Mouse (Mus musculus): ENCODE results near the gene Rnaseh2a.

Gene Rnaseh2a

DNA sequence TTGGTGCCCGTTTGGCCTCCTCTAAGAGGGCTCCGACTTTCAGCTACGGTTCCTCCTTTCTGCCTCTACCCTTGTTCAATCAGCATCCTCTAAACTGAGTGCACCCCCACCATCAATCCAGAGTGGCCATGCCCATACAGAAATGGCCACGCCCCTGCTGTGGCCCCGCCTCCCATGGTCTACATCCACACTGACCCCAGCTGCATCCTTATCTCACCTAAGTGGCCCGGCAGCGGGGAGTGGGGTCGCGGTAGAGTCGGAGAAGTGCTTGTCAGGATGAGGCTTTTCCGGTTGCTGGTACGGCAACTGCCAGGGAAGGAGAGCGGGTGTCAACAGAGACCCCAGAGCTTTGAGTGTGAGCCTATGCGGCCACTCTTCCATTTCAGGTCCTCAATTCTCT lies 34.1 kb downstream of the Rnaseh2a start:
- DNase-seq (ENCODE audit: extremely low read depth, insufficient read length, low spot score) = no peak

DNA sequence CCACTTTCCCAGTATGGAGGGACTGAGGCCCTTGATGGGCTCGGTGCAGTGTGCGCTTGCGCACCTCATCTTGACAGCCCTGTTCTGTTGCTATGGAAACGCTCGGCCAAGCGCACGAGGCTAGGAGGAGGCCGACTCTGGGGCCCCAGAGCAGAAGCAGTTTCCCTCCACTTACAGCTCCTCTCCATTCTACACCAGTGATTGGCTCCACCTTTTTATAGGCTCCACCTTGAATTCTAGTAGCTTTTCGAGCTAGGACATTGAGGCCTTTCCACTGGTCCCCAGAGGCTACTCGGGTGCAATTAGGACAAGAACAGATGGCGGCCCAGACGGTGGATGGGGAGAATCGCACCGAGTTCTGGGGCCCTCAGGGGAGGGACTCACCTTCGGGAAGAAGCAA lies 34.7 kb downstream of the Rnaseh2a start:
- DNase-seq (ENCODE audit: extremely low read depth, insufficient read length, low spot score) = no peak

DNA sequence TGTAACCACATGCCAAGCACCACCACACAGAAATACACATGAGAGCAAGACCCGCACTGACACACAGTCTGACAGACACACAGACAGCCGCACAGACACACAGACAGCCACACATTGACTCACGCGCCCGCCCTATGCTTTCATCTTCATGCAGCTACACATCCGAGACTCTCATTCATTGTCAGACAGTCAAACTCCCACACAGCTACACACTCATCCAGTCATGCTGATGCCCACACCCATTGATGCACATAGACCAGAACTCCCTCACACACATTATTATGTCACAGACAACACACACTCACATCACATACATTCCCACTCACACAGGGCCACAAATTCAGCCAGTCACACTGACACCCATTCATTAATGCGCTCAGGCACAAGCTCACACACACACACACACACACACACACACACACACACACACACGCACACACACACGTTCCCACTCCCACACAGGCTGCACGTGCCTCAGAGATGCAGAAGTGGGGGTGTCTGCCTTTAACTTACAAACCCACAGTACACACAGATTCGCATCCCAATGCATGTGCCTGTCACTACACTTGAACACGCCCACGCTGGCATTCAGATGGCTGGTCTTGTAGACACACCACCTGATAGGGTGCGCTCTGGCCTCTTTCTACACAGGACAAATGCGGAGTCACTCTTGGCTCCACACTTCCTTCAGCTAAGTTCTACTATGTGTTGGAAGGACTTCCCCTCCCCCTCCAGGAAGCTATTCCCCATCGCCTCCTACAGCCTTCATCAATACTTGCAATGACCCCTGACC lies 35.6 kb downstream of the Rnaseh2a start:
- no peak for DNase-seq (ENCODE audit: extremely low read depth, insufficient read length, low spot score)

DNA sequence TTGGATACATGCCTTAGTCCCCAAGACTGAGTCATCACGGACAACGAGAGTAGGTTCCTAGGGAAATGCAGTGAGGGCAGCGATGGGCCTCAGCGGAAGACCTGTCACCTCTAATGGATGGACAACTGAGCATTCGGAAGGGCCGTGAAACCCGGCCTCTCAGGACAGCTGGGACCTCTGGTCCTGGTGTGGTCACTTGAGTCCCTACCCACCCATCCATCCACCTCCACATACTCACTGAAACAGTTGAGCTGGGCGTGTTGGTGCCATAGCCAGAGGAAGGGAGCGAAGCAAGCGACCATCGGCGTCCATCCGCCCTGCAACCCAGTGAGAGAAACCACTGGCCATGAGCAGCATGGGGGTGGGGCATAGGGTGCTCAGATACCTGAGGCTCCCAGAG lies 39.0 kb downstream of the Rnaseh2a start:
- DNase-seq (ENCODE audit: extremely low read depth, insufficient read length, low spot score) = no peak

DNA sequence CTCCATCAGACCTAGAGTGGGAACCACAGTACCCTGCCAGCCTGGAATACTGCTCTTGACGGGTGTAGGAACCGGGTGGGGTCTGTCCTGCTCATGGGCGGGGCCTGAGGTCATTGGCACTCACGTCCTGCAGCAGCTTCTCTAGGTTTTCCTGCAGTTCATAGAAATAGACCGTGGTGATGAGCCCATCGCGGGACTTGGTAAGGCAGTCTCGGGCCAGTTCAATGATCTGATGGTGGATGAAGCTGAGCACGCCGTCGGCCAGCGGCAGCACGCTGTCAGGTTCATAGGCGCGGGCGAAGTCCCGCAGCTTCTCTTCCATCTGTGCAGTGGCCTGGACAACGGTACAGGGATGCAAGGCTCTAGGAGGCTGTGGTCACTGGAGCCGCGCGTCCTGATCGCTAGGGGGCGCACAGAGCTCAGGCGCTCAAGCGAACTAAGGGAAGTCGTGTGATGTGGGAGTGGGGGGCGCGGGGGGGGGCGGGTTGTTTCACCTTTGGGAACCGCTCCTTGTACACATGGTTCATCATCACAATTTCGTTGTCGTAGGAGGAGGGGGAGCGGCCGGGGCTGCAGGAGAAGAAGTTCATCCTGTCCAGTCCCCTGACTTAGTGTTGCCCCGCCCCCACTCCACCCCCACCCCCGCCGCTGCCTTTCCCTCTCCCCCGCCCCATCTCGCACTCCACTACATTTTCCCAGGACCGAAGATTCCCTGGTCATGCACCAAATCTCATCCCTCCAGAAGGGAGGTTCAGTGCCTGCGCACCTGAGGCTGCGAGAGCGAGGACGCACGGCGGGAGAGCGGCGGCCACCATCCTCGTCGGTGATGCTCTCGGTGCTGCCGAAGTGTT lies 40.9 kb downstream of the Rnaseh2a start:
- DNase-seq (ENCODE audit: extremely low read depth, insufficient read length, low spot score) = peak; percentile 56

DNA sequence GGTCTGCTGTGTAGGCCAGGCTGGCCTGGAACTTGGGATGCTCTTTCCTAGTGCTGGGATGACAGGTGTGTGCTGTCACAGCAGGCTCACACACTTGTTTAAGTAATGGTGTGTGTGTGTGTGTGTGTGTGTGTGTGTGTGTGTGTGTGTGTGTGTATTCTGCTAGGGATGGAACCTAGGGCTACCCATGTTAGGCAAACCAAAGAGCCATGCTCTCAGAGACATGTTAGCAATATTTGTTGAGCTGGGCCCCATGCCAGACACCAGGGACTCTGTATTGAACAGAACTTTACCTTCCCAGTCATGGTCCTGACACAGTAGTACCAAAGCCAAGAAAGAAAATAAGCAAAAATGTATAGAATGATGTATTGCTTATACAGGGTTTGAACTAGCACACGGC lies 42.1 kb downstream of the Rnaseh2a start:
- no peak for DNase-seq (ENCODE audit: extremely low read depth, insufficient read length, low spot score)

DNA sequence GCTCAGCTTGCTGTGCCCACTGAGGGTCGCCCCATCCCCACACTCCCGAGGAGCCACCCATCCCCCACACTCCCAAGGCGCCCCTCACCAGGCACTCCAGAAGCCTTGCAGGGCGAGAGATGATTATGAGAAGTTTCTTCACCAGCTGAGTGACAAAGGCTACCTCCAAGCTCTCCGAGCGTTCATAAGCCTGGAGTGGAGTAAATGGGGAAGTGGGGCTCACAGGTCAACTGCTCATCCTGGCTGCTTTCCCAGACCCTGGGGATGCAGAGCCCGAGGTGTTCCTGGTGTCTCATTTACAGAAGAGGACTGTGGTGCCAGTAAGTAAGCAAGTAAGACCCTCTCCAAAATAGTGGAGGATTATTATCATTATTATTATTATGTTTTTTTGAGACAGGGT lies 44.0 kb downstream of the Rnaseh2a start:
- DNase-seq (ENCODE audit: extremely low read depth, insufficient read length, low spot score) = no peak

DNA sequence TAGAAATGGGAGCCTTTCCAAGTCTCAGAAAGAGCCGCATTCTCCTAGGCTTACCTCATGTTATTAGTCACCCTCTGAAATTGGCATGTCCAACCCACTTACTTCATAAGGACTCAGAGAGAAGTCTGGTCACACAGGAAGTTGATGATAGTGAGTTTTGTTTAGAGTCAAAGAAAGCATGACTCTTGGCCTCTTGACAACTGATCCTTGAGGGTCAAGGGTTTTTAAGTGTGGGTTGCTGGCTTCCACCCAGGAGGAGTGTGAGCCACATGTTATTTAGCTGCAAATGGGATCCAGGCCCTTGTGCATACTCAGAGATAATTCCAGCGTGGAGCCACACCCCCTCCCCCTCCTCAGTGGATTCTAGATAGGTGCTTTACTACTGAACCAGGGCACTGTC lies 48.0 kb downstream of the Rnaseh2a start:
- no peak for DNase-seq (ENCODE audit: extremely low read depth, insufficient read length, low spot score)

DNA sequence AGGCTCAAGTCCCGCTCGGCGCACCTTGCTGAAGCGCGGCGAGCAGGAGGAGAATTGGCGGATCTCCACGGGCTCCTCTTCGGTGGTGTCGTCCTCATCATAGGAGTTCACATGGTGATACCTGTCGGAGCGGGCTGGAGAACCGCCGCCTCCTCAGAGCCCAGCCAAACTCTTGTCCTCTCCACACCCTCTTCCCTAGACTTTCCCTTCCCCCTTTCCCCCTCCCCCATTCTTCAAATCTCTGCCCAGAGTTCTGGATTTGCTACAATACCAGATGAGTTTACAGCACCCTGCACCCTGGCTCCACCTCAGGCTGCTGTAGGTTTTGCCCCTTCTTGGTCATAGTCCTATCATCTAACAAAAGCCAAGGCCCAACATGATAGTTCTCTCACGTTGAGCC lies 50.9 kb downstream of the Rnaseh2a start:
- DNase-seq (ENCODE audit: extremely low read depth, insufficient read length, low spot score) = no peak

DNA sequence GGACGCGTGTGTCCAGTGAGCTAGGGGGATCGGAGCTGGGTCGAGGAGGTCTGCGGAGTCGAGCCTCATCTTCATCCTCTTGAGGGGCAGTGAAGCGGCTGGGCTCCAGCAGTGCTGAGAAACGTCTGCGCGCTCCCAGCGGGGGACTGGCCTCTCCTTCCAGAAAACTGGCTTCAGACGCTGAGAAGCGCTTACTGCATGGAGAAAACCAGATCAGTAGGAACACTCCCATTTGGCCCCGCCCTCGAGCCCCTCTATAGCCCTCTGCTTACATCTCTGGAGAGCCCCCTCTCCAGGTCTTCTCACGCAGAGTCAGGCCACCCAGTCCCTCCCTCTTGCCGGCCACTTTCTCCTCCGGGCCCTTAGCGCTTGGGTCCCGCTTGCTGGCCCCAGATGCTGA lies 51.8 kb downstream of the Rnaseh2a start:
- DNase-seq (ENCODE audit: extremely low read depth, insufficient read length, low spot score) = no peak

DNA sequence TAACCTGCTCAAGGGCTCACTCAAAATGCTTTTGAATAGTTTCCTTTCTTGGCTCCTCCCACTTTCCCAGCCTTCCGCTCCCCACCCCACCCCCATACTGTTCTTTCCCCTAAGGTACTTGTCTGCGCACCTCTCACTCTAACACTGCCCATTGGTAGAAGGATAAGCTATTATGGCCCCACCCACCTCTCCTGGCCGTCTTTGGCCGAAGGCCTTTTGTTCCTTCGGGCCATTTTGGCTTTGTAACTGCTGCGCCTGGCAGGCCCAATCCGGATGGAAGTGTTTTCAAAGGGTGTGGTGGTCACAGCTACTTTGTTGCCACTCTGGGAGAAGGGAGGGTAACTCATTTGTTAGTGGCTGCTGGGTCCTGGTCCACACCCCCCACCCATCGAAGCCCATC lies 54.3 kb downstream of the Rnaseh2a start:
- DNase-seq (ENCODE audit: extremely low read depth, insufficient read length, low spot score) = no peak

DNA sequence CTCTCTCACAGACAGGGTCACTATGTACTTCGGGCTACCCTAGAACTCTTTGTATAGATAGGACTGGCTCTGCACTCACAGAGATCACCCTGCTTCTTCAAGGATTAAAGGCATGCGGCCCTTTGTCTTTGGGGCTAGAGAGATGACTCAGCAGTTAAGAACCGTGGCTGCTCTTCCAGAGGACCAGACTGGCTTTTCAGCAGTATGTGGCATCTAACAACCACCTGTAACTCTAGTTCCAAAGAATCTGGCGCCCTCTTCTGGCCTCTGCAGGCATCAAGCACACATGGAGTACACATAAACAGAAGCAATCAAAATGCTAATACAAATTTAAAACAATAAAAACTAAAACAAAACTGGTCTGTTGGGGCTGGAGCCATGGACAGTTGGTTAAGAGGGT lies 55.6 kb downstream of the Rnaseh2a start:
- no peak for DNase-seq (ENCODE audit: extremely low read depth, insufficient read length, low spot score)

DNA sequence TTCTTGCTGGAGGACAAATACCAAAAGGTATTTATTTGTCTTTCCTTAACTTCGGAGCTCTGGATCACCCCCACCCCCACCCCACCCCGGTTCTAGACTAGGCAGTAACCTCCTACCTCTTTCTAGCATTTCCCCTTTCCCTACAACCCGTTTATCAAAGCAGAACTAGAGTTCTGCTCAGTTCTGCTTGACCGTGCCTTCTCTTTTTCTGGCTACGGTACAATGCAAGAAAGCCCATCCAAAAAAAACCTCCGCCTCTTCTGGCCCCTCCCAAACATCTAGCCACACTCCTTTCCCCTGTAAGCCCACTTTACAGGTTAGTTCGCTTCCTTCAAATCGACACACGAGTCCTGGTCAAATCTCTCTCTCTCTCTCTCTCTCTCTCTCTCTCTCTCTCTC lies 56.1 kb downstream of the Rnaseh2a start:
- DNase-seq (ENCODE audit: extremely low read depth, insufficient read length, low spot score) = no peak

DNA sequence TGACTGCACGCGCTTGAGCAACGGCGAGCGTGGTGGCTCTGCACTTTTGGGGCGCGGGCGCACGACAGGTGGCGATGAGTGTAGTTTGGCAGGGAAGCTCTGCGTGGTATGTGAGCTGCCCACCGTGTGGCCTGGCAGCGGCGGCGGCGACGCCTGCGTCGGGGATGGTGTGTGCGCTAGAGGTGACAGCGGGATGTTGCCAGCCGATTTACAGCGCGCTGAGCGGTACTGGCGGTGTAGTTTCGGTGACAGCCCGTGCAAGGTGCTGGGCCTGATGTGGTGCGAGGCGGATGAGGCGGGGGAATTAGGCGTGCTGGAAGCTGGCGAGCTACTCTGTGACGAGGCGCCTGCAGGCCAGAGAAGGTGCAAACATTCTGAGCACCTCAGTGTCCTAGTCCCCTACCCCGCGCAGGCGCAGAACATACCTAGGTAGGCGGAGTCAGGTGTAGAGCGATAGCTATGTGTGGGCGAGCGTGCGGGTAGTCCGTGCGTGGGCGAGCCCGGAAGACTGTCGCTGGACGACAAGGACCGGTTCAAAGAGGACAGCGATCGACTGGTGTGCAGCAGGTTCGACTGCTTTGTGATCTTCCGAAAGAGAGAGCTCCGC lies 56.6 kb downstream of the Rnaseh2a start:
- no peak for DNase-seq (ENCODE audit: extremely low read depth, insufficient read length, low spot score)

DNA sequence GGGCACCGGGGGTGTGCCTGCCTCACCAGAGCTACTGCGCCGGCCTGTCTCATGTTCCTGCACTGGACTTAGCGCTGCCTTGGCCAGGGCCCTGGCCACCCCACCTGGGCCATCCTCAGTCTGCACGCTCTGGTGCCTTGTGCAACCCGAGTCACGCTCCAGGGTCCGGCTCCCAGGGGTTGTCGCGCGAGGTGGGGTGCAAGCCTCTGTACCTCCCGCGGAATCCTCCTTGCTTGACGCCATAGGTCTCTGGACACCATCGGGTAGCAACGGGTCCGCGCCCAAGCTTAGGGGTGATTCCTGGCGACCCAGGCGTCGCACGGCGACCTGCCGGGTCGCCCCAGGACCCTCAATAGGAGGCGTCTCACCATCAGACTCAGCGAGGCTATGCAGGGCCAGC lies 57.2 kb downstream of the Rnaseh2a start:
- no peak for DNase-seq (ENCODE audit: extremely low read depth, insufficient read length, low spot score)

DNA sequence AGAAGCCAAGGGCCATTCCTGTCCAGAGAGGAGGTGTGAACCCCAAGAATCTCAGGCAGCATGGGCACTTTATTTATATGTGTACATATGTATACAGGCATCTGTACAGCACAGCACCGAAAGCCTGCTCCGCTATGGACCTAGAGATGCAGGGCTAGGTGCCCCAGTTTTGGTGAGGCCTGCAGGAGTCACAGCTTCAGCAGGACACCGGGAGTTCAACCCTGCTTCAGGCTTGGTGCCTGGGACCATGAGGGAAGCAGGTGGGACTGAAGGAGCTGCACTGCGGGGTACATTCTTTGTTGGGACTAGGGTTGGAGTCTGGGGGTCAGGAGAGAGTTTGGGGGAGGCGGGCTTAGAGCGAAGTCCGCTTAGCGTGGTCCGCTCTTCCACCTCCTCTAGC lies 57.7 kb downstream of the Rnaseh2a start:
- no peak for DNase-seq (ENCODE audit: extremely low read depth, insufficient read length, low spot score)

DNA sequence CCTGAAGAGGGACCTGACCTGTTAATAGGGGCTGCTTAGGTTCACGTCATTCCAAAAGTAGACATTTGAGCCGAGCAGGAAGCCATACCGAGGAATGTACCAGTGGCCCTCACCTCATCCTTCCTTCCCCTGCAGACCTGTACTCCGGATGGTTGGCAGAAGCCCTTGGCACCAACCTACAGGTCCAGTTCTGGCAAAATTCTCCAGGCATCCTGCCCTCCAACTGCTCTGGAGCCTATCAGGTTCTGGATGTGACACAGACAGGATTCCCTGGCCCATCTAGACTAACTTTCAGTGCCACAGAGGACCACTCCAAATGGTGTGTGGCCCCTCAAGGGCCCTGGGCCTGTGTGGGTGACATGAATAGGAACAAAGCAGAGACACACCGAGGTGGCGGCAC lies 59.0 kb downstream of the Rnaseh2a start:
- DNase-seq (ENCODE audit: extremely low read depth, insufficient read length, low spot score) = no peak

DNA sequence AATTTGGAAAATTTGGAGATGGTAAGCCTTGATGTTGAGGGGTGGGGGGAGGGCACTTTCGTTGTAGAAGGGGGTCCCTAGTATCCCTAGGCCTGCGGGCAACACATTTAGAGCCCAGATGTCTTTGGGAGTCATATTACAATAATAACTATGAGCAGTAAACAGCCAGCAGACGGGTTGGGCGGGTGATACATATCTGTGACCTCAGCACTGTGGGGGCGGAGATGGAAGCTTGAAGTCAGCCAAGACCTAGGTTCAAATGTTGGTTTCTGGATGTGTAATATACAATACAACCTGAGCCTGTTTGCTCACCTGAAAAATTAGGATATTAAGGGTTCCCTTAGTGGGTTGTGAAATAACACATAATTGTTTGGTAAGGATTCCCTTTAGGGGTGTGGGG lies 59.6 kb downstream of the Rnaseh2a start:
- no peak for DNase-seq (ENCODE audit: extremely low read depth, insufficient read length, low spot score)

DNA sequence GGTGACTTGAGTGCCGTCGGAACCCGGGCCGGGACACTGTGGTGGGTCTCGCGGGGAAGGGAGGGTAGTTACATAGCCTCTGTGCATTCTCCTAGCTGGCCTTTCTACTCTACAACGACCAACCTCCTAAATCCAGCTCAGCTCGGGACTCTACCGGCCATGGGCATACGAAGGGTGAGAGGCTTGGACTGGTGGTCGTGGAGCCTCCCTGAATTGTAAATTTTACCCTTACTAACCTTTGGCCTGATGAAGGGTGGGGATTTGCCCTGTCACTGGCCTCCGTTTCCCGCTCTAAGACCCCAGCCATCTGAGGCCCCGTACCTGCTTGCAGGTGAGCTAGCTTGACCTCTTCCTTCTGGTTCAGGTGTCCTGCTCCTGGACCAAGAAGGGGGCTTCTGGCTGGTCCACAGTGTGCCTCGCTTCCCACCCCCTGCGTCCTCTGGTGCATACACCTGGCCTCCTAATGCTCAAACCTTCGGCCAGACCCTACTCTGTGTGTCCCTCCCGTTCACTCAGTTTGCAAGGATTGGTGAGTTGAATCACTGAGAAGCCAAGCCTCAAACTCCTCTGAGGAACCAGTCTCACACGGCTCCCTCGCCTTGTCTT lies 60.3 kb downstream of the Rnaseh2a start:
- DNase-seq (ENCODE audit: extremely low read depth, insufficient read length, low spot score) = no peak

DNA sequence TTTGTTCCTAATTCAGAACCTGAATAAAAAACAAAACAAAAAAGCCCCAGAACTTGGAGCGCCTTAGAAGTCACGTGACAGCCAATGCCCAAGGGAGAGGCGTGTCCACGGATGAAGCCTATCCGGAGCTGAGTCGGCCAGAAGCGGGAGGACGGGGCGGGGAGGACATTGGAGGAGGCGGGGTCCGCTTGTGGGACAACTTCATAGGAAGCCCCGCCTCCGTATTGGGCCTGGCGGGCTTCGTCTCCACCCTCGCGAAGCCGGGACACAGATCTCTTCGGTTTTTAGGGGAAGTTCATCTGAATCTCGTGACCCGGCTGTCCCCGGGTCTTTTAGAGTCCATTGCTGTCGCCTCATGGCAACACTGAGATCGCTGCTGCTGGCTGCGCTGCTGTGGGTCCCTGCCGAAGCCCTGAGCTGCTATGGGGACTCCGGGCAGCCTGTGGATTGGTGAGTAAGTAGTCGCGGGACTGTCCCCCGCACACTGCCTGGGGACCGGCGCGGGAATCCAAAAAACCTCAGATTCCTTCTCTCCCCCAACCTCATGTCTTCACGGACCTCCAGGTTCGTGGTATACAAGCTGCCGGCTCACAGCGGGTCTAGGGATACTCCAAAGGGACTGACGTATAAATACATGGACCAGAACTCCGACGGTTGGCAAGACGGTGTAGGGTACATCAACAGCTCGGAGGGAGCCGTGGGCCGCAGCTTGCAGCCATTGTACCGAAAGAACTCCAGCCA lies 61.0 kb downstream of the Rnaseh2a start, which contains the start of gene Dnase2a:
Dnase2a (plus strand) TSS at position 140 of the 741 bp plus-strand sequence.
- DNase-seq (ENCODE audit: extremely low read depth, insufficient read length, low spot score) = peak; percentile 94

Measured in 3134 (cell line).